Mouse (Mus musculus): ENCODE data around the gene Gal3st4. TPM values are rescaled to one million over a fixed set of nuclear protein-coding genes. Genes with fewer than 3 reads are reported as not detected.

Gene Gal3st4
- not detected in 2 replicates for total RNA-seq (2023)

DNA sequence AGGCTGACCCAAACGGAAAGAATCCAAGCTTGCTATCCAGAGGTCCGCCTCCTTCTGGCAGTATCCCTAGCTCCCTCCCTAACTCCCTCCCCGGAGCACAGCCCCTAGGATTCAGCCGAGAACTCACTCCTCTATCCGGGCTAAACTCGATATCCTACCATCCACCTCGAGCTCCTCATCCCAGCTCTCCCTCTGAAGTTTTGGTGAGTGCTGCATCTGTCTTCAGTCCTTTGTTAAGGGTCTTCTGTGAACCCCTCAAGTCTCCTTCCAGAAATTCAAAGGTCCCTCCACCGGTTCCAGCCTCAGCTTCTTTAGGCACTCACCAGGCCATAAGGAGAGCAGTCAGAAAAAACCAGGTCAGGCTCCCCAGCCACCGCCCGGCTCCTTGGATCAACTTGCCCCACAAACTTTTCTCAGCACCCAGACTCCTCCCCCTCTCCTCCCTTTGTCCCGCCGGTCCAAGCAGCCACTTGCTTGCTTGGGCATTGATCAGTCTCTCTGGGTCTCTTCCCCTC, at the start of gene Gal3st4:
TSS of gene Gal3st4 (minus strand) at position 432 of the 515 bp plus-strand sequence.

DNA sequence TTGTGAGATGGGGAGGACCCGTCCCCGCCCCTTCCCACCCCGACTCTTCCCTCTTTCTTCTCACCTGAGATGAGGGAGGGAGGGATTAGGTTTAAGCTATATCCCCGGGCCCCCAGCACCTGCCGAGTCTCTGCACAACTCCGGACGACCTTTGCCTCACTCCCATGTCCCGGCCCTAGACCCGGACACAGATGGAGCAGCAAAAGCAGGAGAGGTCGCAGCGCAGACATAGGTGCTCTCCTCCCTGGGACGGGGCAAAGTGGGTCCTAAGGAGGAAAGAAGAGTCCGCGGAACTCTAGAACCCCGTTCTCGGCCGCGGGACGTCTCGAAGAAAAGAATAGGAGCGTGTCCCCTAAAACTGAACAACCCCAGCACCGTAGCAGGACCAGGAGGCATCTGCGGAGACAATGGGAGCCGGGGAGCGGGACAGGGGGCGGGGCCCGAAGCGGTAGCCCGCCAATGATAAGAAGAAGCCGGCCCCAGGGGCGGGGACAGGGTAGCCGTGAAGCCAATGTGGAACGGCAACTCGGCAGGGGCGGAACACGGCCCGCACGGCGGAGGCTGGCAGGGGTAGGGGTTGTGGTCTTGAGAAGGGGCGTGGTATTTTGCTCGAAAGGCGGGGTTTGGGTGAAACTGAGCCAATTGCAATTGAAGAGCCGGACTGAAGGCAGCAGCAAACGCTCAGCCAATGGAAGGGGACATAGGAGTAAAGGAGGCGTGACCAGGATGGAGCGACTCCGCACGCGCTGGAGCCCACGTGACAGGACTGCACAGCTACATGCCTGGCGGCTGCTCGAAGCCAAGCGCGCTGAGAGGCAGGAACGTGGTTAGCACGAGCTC, 7.2 kb upstream of the Gal3st4 start, which contains the start of the genes Gm43720, Gpc2 and Stag3:
TSS of gene Gm43720 (minus strand) at position 374 of the 840 bp plus-strand sequence.
TSS of gene Gpc2 (minus strand) at position 421 of the 840 bp plus-strand sequence.
TSS of gene Stag3 (plus strand) at position 656 of the 840 bp plus-strand sequence.

DNA sequence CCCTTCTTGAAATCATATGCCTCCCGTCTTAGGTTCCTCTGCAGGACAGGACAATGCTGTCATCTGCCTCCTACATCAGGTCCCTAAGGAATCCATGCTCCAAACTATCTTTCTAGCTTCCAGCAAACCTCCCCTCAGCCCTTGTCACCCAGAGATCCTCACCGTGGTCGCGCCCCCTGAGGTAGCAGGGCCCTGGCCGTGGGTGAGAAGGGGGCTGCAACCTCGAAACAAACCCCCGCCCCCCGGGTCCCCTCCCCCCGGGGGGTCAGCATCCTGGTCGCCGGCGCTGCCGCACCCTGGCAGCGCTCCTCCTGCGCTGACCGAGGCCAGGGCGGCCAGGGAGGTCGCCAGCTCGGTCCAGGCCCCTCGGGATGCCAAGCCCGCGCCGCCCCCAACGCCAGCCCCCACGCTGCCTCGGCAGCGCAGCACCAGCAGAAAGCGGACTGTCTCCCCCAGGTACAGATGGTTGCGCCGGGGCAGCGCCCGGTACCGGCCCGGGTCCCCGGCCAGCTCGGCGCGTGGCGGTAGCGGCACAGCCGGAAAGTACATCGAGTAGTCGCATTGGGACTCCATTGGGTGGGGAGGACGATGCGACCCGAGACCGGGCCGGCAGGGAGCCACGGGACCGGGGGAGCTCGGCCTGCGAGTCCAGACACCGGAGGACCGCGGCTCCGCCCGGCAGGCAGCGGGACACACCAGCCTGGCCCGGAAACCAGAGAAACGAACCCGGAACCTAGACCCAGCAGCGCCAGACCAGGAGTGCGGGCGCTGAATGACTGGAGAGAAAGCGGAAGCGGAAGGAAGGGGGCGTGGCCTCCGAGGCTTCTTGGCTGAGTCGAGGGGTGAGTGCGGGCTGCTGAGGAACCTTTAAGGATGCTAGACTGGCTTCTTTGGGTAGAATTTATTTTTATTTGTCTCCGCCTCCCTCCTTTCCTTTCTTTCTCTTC, 9.1 kb downstream of the Gal3st4 start, which contains the start of gene BC037034:
TSS of gene BC037034 (minus strand) at position 774 of the 947 bp plus-strand sequence.

DNA sequence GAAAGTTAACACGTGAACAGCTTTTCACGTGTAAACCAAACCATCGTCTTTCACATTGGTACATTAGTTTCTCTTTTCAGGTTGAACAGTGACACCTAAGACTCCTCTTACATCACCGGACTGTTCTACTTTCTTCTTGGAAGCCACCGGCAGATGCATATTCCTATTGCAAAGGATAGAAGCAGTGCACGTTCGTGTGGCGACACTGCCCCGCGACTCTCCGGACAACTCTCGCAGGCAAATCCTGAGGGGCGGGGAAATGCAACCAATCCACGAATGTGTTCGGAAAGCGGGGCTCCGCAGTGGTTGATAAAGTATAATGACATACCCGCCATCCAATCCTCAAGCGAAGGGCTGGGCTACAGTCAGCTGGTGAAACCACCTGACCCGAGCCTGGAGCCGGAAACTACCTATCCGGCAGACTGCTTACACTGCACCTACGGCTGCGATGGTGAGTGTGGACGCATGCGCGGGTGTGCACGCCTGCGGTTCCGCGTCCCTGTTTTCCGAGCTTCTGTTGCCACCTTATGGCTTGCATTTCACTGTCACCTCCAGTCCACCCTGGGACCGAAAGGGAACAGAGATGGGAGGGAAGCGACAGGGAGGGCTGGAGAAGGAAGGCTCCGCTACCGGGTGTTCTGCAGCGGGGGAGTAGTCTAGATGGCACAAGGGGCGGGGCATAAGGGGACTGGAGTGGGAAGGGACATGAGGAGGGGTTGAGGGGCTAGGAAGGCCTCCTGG, 17.1 kb downstream of the Gal3st4 start, which contains the start of gene Lamtor4:
TSS of gene Lamtor4 (plus strand) at position 130 of the 741 bp plus-strand sequence.

DNA sequence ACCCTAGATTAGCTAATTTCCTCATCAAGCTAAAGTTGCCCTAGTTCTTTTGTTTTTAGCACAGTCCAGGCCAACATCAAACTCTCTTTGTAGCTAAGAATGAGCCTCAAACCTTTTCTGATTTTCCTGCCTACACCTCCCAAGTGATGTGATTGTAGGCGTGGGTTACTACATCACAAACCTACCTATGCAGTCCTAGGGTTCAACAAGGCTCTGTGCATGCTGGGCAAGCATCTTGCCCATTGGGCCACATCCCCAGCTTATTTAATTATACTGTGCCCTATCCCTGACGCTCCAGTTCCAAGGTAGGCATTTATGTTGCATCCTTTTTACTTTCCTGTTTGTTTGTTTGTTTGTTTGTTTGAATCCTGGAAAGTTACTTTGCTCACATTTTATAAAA, 46.9 kb downstream of the Gal3st4 start, which contains the start of gene Nxpe5:
TSS of gene Nxpe5 (plus strand) at position 199 of the 400 bp plus-strand sequence.

Other genes with a start within 250 kb of the Gal3st4 start
- not detected in 2 replicates for gene Smok3c, start 219.6 kb downstream of the Gal3st4 start, total RNA-seq (2023)
- 8.6 and 9.6 TPM in 2 replicates for gene Zkscan1, start 187.8 kb downstream of the Gal3st4 start, total RNA-seq (2023)
- 4.9 and 5.4 TPM in 2 replicates for gene Zscan21, start 155.9 kb downstream of the Gal3st4 start, total RNA-seq (2023)
- 0.98 and 1.2 TPM in 2 replicates for gene Zfp113, start 117.1 kb downstream of the Gal3st4 start, total RNA-seq (2023)
- 31.1 and 37.3 TPM in 2 replicates for gene Cops6, start 111.8 kb downstream of the Gal3st4 start, total RNA-seq (2023)
- 19.7 and 22.1 TPM in 2 replicates for gene Ap4m1, start 100.8 kb downstream of the Gal3st4 start, total RNA-seq (2023)
- 103 and 141 TPM in 2 replicates for gene Mcm7, start 100.4 kb downstream of the Gal3st4 start, total RNA-seq (2023)
- 15.3 and 16.8 TPM in 2 replicates for gene Taf6, start 85.4 kb downstream of the Gal3st4 start, total RNA-seq (2023)
- gene Cnpy4, start 85.4 kb downstream of the Gal3st4 start, total RNA-seq (2023), result 9.6 and 13.9 TPM in 2 replicates
- gene Mblac1, start 78.5 kb downstream of the Gal3st4 start, total RNA-seq (2023), result 3.1 and 3.2 TPM in 2 replicates
- 0.35 and 0.39 TPM in 2 replicates for gene Nxpe5, start 46.9 kb downstream of the Gal3st4 start, total RNA-seq (2023)
- gene Lamtor4, start 17.4 kb downstream of the Gal3st4 start, total RNA-seq (2023), result 160 and 171 TPM in 2 replicates
- 127 and 132 TPM in 2 replicates for gene BC037034, start 8.8 kb downstream of the Gal3st4 start, total RNA-seq (2023)
- gene Gm43720, start 7.1 kb upstream of the Gal3st4 start, total RNA-seq (2023), result not detected in 2 replicates
- 2.3 and 4.3 TPM in 2 replicates for gene Gpc2, start 7.2 kb upstream of the Gal3st4 start, total RNA-seq (2023)
- 1.4 and 2.2 TPM in 2 replicates for gene Stag3, start 7.4 kb upstream of the Gal3st4 start, total RNA-seq (2023)
- gene Pvrig, start 69.1 kb upstream of the Gal3st4 start, total RNA-seq (2023), result 1.5 and 2.1 TPM in 2 replicates
- 11.7 and 14.1 TPM in 2 replicates for gene Zfp157, start 168.6 kb upstream of the Gal3st4 start, total RNA-seq (2023)

Measured in neutrophil, adult 65 days (primary cell).